Mouse (Mus musculus) hindbrain, postnatal 0 days (tissue): Measurements from ENCODE around the gene Gm9376. TPM values are rescaled to one million over a fixed set of nuclear protein-coding genes. Genes with fewer than 3 reads are reported as not detected.

Experiments used
- ATAC-seq: fragments of 200-750 bp; cut with Nextera tagmentation; 2 replicates; pipeline ENCODE4 v1.8.0; 2017; ENCODE audit warnings: mild to moderate bottlenecking, moderate TSS enrichment, moderate library complexity
- DNase-seq: peaks from one replicate; pipeline ENCODE4 v3.0.0-alpha.2; 2015; ENCODE audit warnings: low spot score
- H3K27ac ChIP-seq: fragments of 300-500 bp; sonication (generic); 2 replicates; pipeline ENCODE4 v1.5.1; 2014; ENCODE audit warnings: mild to moderate bottlenecking
- H3K27me3 ChIP-seq: fragments of 300-500 bp; sonication (generic); 2 replicates; pipeline ENCODE4 v1.6.1; 2014; ENCODE audit warnings: low read length, mixed read lengths; ENCODE audit not compliant: insufficient read depth
- H3K36me3 ChIP-seq: fragments of 300-500 bp; sonication (generic); 2 replicates; pipeline ENCODE4 v1.6.1; 2014; ENCODE audit warnings: low read length, mixed read lengths; ENCODE audit not compliant: insufficient read depth
- H3K4me1 ChIP-seq: fragments of 300-500 bp; sonication (generic); 2 replicates; pipeline ENCODE4 v1.6.1; 2014; ENCODE audit warnings: antibody characterized with exemption, low read length, mixed read lengths; ENCODE audit not compliant: insufficient read depth
- H3K4me2 ChIP-seq: fragments of 300-500 bp; sonication (generic); 2 replicates; pipeline ENCODE4 v1.6.1; 2014; ENCODE audit warnings: low read depth, mild to moderate bottlenecking, low read length, moderate library complexity, mixed read lengths
- H3K4me3 ChIP-seq: fragments of 300-500 bp; sonication (generic); 2 replicates; pipeline ENCODE4 v1.5.1; 2014; ENCODE audit warnings: low read length
- H3K9ac ChIP-seq: fragments of 300-500 bp; sonication (generic); replicated peaks from 2 replicates; pipeline ENCODE4 v1.6.1; 2014; ENCODE audit warnings: mild to moderate bottlenecking, low read length, moderate library complexity, mixed read lengths
- H3K9me3 ChIP-seq: fragments of 300-500 bp; sonication (generic); 2 replicates; pipeline ENCODE4 v1.6.1; 2016; ENCODE audit warnings: low read length, mixed read lengths
- CTCF ChIP-seq: IDR thresholded peaks from 2 replicates; pipeline ENCODE4 v1.5.1; 2016; ENCODE audit warnings: antibody characterized with exemption, control low read depth, low read depth
- WGBS: fragments of 180-500 bp; shearing (Covaris S2); extraction: QIAGEN DNeasy Blood & Tissue Kit; methylation state at CpG from one replicate; pipeline ENCODE4 v1.1.7; 2014; 5-methylcytosine and 5-hydroxymethylcytosine counted together
- polyA plus RNA-seq: library from polyadenylated mRNA; unstranded; fragments of >200 nt; fragmentation: Nextera tagmentation; extraction: Ambion mirVana; gene quantifications from 2 replicates; pipeline ENCODE4 v1.2.1, GENCODE M21; 2015
- total RNA-seq: library from RNA; depleted of rRNA; stranded (reverse); fragments of >200 nt; gene quantifications from 2 replicates; pipeline ENCODE4 v1.2.3, GENCODE M21; 2014

Gm9376 gene
- total and polyA plus RNA-seq, 2 experiments from 2014 or later = not detected

DNA sequence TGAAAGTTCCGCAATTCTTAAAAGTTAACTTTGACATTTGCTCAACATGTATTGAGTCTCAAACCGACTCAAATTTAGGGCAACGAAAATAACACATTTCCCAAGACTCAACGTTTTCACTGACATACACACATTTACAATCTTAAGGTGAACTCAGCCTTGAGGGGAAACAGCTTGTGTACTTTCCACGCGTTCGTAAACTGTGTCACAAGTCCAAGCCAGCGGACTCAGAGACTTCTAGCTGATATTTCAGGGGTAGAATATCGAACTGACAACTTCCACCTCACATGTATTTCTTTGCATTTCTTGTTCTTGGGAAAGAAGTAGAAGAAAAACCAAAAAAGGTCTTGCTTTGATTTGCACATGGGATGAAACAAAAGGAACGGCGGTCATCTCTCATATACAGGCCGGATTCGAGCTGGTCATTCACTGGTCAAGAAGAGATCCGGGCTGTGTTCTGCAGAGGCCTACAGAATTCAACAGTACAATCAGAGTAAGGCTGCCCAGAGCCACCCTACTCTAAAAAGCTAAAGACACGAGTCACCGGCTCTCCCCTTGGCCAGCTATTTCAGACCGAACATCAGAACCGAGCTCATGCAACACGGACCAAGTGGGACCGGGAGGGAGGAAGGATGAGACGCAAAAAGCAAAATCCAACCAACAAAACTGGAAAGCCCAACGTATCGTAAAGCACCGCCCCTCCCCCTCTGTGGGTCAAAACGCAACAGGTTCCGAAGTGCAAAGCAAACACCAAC lies 32.8 kb upstream of the Gm9376 start:
- H3K4me2 ChIP-seq = peak overlapping the region; percentile 68
- no peaks in the 10 kb centered on the region for H3K4me1 ChIP-seq
- H3K4me3 ChIP-seq = peak overlapping the region; percentile 52
- TF ChIP-seq CTCF = no peak
- WGBS = 5% methylated on average over 26 of the region's 26 CpGs
- no peak for ATAC-seq
- H3K27ac ChIP-seq = peak overlapping the region; percentile 71; the same call in 1 of the 2 replicates
- DNase-seq = peak; percentile 22
- no peaks in the 10 kb centered on the region for H3K36me3 ChIP-seq
- peak overlapping the region; percentile 56 for H3K9ac ChIP-seq
- H3K9me3 ChIP-seq = no peaks in the 10 kb centered on the region
- H3K27me3 ChIP-seq = peaks cover 40% of the 10 kb centered on the region

DNA sequence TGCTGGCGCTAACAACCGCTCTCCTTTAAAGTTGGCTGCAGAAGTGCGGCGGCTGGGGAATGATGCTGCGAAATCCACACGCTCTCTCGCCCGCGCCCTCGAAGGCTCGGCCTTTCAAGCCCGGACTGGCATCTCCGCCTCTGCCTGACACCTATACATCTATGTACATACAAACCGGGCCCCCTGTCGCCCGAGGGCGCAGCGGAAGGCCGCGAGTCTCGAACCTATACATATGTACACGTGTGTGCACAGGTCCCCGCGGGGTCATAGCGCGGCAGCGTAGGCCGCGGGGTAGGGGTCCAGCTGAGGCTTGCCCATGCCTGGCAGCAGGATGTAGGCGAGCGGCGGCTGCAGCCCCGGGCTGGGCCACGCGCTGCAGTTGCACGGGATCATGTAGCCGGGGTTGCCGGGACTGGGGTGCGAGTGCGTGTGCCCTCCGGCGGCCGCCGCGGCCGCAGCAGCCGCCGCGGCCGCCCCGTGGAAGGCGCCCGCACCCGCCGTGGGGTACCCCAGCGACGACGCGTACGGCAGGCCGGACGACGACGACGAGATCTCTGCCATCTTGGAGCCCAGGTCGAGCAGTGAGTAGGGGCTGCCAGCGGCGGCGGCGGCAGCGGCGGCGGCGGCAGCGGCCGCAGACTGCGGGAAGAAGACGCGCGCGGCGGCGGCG lies 32.1 kb upstream of the Gm9376 start:
- DNase-seq = peak; percentile 21
- ATAC-seq = no peak
- H3K36me3 ChIP-seq = no peaks in the 10 kb centered on the region
- no peak for TF ChIP-seq CTCF
- H3K4me1 ChIP-seq = no peaks in the 10 kb centered on the region
- peak overlapping the region; percentile 56 for H3K9ac ChIP-seq
- 3% methylated on average over 73 of the region's 84 CpGs for WGBS
- H3K27me3 ChIP-seq = peaks cover 47% of the 10 kb centered on the region
- peak overlapping the region; percentile 71; the same call in 1 of the 2 replicates for H3K27ac ChIP-seq
- H3K9me3 ChIP-seq = no peaks in the 10 kb centered on the region
- peak overlapping the region; percentile 52 for H3K4me3 ChIP-seq
- peak overlapping the region; percentile 68 for H3K4me2 ChIP-seq

DNA sequence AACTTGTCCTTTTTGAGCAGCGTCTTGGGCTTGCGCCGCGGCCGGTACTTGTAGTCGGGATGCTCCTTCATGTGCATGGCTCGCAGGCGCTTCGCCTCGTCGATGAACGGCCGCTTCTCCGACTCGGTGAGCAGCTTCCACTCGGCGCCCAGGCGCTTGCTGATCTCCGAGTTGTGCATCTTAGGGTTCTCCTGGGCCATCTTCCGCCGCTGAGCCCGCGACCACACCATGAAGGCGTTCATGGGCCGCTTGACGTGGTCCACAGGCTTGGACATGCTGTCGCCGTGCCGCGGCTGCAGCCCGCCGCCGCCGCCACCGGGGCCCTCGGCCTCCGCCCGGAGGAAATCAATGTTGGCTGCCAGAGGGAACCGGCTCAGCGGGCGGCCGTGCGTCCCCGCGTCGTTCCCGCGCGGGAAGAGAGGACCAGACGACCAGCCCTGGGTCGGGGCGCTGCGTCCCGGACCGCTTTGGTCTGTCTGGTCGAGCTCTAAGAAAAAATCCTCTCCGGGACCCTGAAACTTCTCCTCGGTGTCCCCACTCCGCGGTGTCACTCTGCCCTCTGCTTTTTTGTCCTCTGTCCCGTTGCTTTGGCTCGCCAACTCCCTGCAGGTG lies 31.3 kb upstream of the Gm9376 start:
- no peaks in the 10 kb centered on the region for H3K4me1 ChIP-seq
- H3K27me3 ChIP-seq = peaks cover 50% of the 10 kb centered on the region
- H3K27ac ChIP-seq = peak overlapping the region; percentile 71
- TF ChIP-seq CTCF = no peak
- H3K9ac ChIP-seq = peak overlapping the region; percentile 56
- H3K4me3 ChIP-seq = peak overlapping the region; percentile 52
- peak overlapping the region; percentile 68 for H3K4me2 ChIP-seq
- DNase-seq (peak; percentile 34), ATAC-seq (no peak)
- H3K36me3 ChIP-seq = no peaks in the 10 kb centered on the region
- no peaks in the 10 kb centered on the region for H3K9me3 ChIP-seq
- under 1% methylated on average over 61 of the region's 62 CpGs for WGBS

DNA sequence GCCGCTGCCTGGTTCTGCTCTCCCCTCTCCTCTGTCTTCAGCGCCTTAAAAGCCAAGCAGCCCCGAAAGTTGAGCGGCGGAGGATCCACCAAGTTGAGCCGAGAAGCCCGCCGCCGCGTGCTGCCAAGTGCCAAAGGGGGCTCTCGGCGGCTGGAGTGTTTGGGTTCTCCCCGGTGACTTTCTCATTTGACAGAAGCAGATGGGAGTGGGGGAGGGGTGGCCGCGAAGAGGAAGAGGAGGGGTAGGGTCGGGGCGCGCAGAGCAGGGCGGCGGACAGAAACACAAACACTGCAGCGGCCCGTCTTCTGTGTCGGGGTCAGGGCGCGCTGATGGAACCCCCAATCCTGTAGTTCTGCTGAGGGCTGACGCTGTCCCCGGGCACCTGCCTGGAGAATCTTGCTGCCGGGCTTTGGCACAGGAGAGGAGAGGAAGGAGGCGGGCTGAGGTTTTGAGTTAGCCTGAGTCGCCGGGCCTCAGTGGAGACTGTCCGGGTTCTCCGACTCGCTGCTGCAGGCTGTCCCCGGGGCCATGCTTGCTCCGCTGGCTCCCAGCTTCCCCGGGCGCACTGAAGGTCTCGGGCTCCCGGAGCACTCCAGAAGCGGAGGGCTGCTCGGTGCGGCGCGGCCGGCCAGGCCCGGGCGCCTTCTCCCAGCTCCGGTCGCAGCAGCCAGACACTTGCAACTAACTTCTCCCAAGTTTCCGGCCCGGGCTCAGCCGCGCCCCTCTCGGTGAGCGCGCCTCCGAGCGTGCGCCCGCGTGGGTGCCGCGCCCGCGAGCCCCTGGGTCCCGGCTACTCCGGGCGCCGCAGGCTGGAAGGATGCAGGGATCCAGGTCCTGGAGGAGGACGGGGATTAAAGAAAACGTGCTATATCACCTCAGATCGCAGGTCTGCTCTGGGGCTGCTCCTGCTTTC lies 30.5 kb upstream of the Gm9376 start:
- Histone ChIP-seq H3K27me3 (peaks cover 48% of the 10 kb centered on the region), H3K4me2 (peak overlapping the region; percentile 68), H3K9ac (peak overlapping the region; percentile 56), H3K27ac (peak overlapping the region; percentile 71), H3K36me3 (no peaks in the 10 kb centered on the region), H3K9me3 (no peaks in the 10 kb centered on the region), H3K4me1 (no peaks in the 10 kb centered on the region), H3K4me3 (peak overlapping the region; percentile 52)
- no peak for TF ChIP-seq CTCF
- ATAC-seq (peak; percentile 57), DNase-seq (peak; percentile 60)
- WGBS = under 1% methylated on average over 67 of the region's 73 CpGs

DNA sequence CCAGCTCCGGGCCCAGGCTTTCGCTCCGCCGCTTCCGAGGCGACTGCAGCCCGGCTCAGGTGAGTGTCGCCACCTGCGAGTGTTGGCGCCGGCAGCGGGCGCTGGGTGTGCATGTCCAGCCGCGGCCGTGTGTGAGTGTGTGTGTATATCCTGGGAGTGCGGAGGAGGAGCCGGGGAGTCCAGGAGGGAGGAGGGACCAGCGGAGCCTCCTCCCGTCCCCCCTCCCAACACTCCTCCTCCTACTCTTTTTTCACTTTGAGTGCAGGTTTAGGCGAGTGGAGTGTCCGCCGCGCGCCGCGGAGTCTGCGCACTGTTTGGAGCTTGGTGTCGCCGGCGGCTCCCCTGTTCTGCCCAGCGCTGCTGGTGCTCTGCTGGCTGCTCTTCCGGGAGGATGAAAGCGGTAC lies 29.9 kb upstream of the Gm9376 start, which contains the start of gene Sox21:
Gene Sox21, minus strand, starts transcription at position 145 of the 404 bp plus-strand sequence.
- H3K36me3 ChIP-seq = no peaks in the 10 kb centered on the region
- no peaks in the 10 kb centered on the region for H3K4me1 ChIP-seq
- WGBS = under 1% methylated on average over 34 of the region's 34 CpGs
- no peaks in the 10 kb centered on the region for H3K9me3 ChIP-seq
- H3K27me3 ChIP-seq = peaks cover 41% of the 10 kb centered on the region
- peak within 1 kb of the TSS; percentile 56 for H3K9ac ChIP-seq
- DNase-seq = peak; percentile 75
- ATAC-seq = peak; percentile 88
- peak within 1 kb of the TSS; percentile 68 for H3K4me2 ChIP-seq
- H3K27ac ChIP-seq = peak within 1 kb of the TSS; percentile 71
- 0 out of 2 replicates have a peak, but pooled peaks have one; percentile 4 for TF ChIP-seq CTCF
- H3K4me3 ChIP-seq = peak within 1 kb of the TSS; percentile 52

DNA sequence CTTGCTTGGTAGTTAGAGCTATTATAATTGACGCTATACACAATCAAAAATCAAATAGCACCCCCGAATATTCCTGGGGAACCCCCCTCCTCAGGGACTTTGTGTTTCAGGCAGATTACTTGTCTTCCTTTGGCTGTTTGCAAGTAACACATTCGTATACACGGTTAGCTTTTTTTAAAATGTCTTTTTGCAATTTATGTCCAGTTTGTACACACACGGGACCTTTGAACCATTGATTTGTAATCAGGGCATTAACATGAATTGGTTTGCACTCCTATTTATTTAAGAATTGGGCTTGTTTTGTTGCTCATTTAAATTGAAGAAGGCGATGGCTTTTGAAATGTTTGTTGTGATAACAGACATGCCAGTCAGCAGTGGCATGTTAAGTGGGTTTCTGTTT lies 29.0 kb upstream of the Gm9376 start:
- Histone ChIP-seq H3K4me1 (no peaks in the 10 kb centered on the region), H3K9me3 (no peaks in the 10 kb centered on the region), H3K27ac (no peak overlapping the region), H3K36me3 (no peaks in the 10 kb centered on the region), H3K27me3 (peaks cover 34% of the 10 kb centered on the region), H3K4me2 (peak overlapping the region; percentile 68), H3K4me3 (peak overlapping the region; percentile 52), H3K9ac (no peak overlapping the region)
- 13% methylated on average over 6 of the region's 6 CpGs for WGBS
- ATAC-seq (no peak), DNase-seq (no peak)
- TF ChIP-seq CTCF = no peak
